Mouse (Mus musculus): ENCODE data around the gene Astn2. TPM values are rescaled to one million over a fixed set of nuclear protein-coding genes. Genes with fewer than 3 reads are reported as not detected.

Astn2 gene
- total and polyA plus RNA-seq, 3 experiments = 0.50 to 0.90 (median 0.78) TPM

GRCm38 (mm10) chr4:65947141-65947649 lies 457.2 kb downstream of the Astn2 start:
- no peak overlapping the region for H3K9ac ChIP-seq (ENCODE audit: low read depth, low read length)
- no peak for DNase-seq
- no peaks in the 10 kb centered on the region for H3K27me3 ChIP-seq (ENCODE audit: control insufficient read depth, insufficient read depth, low read length)
- no peak for TF ChIP-seq EP300 (IDR thresholded peaks at IDR 0.05; ENCODE audit: insufficient read depth, low read depth, low read length)
- no peak for TF ChIP-seq POLR2A (IDR thresholded peaks at IDR 0.05; ENCODE audit: insufficient read depth, low read depth, low read length)
- no peak for TF ChIP-seq CTCF (IDR thresholded peaks at IDR 0.05)
- H3K4me1 ChIP-seq (ENCODE audit: control insufficient read depth, insufficient read depth, low read length) = no peaks in the 10 kb centered on the region
- no peaks in the 10 kb centered on the region for H3K79me2 ChIP-seq (replicated peaks; ENCODE audit: control insufficient read depth, insufficient read depth, low read length)
- 83% methylated on average over 3 of the region's 3 CpGs for WGBS
- intact Hi-C loops (cut with DNase I) = no loop called here
- H3K27ac ChIP-seq = no peak overlapping the region
- H3K4me3 ChIP-seq = no peak overlapping the region
- H3K36me3 ChIP-seq (ENCODE audit: control insufficient read depth, insufficient read depth, low read length) = no peaks in the 10 kb centered on the region

GRCm38 (mm10) chr4:65946021-65946420 lies 458.4 kb downstream of the Astn2 start:
- Histone ChIP-seq H3K27ac (no peak overlapping the region), H3K36me3 (ENCODE audit: control insufficient read depth, insufficient read depth, low read length) (no peaks in the 10 kb centered on the region), H3K4me3 (no peak overlapping the region), H3K9ac (ENCODE audit: low read depth, low read length) (no peak overlapping the region), H3K27me3 (ENCODE audit: control insufficient read depth, insufficient read depth, low read length) (no peaks in the 10 kb centered on the region), H3K79me2 (replicated peaks; ENCODE audit: control insufficient read depth, insufficient read depth, low read length) (no peaks in the 10 kb centered on the region), H3K4me1 (ENCODE audit: control insufficient read depth, insufficient read depth, low read length) (no peaks in the 10 kb centered on the region)
- no peak for DNase-seq
- WGBS = 46% methylated on average over 2 of the region's 2 CpGs
- no peak for TF ChIP-seq EP300 (IDR thresholded peaks at IDR 0.05; ENCODE audit: insufficient read depth, low read depth, low read length)
- TF ChIP-seq CTCF (IDR thresholded peaks at IDR 0.05) = no peak
- TF ChIP-seq POLR2A (IDR thresholded peaks at IDR 0.05; ENCODE audit: insufficient read depth, low read depth, low read length) = no peak
- intact Hi-C loops (cut with DNase I) = no loop called here

DNA sequence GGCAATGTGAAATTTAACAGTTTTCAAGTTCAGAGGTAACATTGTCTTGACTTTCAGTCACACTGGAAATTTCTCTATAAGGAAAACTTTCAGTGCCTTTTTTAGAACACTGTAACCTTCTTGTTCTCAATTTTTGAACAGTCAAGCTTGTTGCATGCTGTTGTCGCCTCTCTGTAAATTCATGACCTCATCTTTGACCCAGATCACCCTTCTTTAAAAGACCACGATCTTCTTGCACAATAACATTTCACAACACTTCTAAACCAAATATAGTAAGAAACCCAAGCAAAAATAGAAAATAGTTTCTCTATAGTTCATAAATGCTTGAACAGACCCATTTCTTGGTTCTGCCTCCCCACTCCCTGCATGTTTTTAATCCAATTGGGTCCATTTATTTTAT lies 473.5 kb downstream of the Astn2 start:
- Histone ChIP-seq H3K27me3 (ENCODE audit: control insufficient read depth, insufficient read depth, low read length) (no peaks in the 10 kb centered on the region), H3K4me3 (no peak overlapping the region), H3K4me1 (ENCODE audit: control insufficient read depth, insufficient read depth, low read length) (no peaks in the 10 kb centered on the region), H3K9ac (ENCODE audit: low read depth, low read length) (no peak overlapping the region), H3K27ac (no peak overlapping the region), H3K79me2 (replicated peaks; ENCODE audit: control insufficient read depth, insufficient read depth, low read length) (no peaks in the 10 kb centered on the region), H3K36me3 (ENCODE audit: control insufficient read depth, insufficient read depth, low read length) (no peaks in the 10 kb centered on the region)
- no peak for DNase-seq
- 60% methylated on average over 2 of the region's 2 CpGs for WGBS
- no peak for TF ChIP-seq POLR2A (IDR thresholded peaks at IDR 0.05; ENCODE audit: insufficient read depth, low read depth, low read length)
- intact Hi-C loops (cut with DNase I) = no loop called here

GRCm38 (mm10) chr4:65920294-65920693 lies 484.1 kb downstream of the Astn2 start:
- H3K36me3 ChIP-seq (ENCODE audit: control insufficient read depth, insufficient read depth, low read length) = no peaks in the 10 kb centered on the region
- TF ChIP-seq EP300 (IDR thresholded peaks at IDR 0.05; ENCODE audit: insufficient read depth, low read depth, low read length) (no peak), CTCF (IDR thresholded peaks at IDR 0.05) (no peak), POLR2A (IDR thresholded peaks at IDR 0.05; ENCODE audit: insufficient read depth, low read depth, low read length) (no peak)
- no peaks in the 10 kb centered on the region for H3K4me1 ChIP-seq (ENCODE audit: control insufficient read depth, insufficient read depth, low read length)
- 50% methylated on average over 1 of the region's 1 CpGs for WGBS
- no peak for DNase-seq
- intact Hi-C loops (cut with DNase I) = no loop called here
- H3K4me3 ChIP-seq = no peak overlapping the region
- H3K27ac ChIP-seq = no peak overlapping the region
- H3K27me3 ChIP-seq (ENCODE audit: control insufficient read depth, insufficient read depth, low read length) = no peaks in the 10 kb centered on the region
- no peak overlapping the region for H3K9ac ChIP-seq (ENCODE audit: low read depth, low read length)
- no peaks in the 10 kb centered on the region for H3K79me2 ChIP-seq (replicated peaks; ENCODE audit: control insufficient read depth, insufficient read depth, low read length)

DNA sequence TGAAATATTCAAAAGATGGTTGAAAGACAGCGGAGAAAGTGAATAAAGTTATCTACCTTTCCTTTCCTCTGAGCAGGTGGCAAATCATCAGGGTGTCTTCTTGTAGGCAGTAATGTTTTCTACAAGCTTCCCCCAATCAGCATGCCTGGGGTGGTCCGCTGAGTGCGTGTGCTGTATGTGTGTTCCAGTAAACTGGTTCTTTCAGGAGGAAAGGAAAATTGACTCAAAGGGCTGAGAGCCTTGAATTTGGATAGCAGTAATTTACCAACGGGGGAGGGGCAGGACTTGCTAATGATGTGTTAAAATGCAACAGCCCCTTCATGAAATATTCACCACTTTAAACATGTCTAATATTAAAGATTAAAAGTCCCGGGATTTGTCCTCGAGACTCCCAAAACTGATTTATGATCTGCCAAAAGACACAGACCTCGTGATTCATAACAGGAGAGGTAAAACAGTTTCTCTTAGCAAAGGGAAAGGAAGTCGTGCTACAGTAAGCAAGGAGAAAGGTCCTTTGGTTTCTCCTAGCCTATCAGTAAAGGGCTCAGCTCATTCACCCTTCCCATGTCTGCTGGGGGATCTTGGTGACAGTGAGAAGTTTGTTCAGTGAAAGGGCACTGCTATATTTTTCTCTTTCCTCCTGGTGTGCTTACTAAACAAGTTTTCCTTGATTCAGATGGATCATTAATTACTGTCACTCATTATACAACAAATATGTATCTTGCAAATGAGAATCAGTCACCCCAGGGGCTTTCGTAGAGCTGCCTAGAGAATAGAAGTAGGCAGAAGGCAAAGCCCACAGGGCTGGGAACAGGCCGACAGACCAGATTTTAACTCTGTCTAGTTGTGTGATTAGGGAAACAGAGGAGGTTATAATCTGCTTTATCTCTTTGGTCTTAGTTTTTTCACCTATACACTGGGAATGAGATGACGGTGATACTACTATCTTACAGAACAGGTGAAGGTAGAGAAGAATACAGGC lies 488.1 kb downstream of the Astn2 start:
- WGBS = 74% methylated on average over 11 of the region's 11 CpGs
- Histone ChIP-seq H3K36me3 (ENCODE audit: control insufficient read depth, insufficient read depth, low read length) (no peaks in the 10 kb centered on the region), H3K79me2 (replicated peaks; ENCODE audit: control insufficient read depth, insufficient read depth, low read length) (no peaks in the 10 kb centered on the region), H3K27me3 (ENCODE audit: control insufficient read depth, insufficient read depth, low read length) (no peaks in the 10 kb centered on the region), H3K4me3 (no peak overlapping the region), H3K27ac (no peak overlapping the region), H3K4me1 (ENCODE audit: control insufficient read depth, insufficient read depth, low read length) (no peaks in the 10 kb centered on the region), H3K9ac (ENCODE audit: low read depth, low read length) (no peak overlapping the region)
- DNase-seq = no peak
- TF ChIP-seq POLR2A (IDR thresholded peaks at IDR 0.05; ENCODE audit: insufficient read depth, low read depth, low read length) (no peak), CTCF (IDR thresholded peaks at IDR 0.05) (no peak)
- intact Hi-C loops (cut with DNase I) = no loop called here

DNA sequence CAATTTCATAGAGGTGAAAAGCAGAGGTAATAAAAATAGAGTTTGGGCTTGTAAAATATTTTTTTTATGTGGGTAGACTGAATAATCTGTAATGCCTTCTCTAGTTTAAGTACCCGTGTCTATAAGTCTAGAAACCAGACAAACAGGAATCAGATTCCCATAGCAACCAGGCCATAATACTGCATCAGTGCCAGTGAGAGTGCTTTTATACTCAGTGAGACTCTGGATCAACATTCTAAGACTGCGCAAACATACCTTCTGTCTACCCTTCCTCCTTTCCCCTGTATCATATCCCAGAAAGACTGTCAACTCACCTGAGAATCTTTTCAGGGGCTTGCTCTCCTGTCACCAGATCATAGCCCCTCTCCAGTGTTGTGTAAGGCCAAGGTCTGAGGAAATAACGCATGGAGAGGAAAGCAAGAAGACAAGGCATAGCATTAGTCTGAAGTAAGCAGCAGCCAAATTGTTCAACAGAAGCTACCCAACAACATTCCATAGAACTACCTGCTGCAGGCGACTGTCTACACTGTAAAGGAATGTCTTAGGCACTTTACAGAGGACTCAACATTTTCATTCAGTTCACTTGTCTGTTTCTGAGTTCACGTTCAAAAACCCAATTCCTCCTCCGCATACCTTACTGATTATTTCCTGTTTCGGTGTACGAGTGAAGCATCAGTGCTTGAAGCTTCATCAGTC lies 492.0 kb downstream of the Astn2 start:
- Histone ChIP-seq H3K4me1 (ENCODE audit: control insufficient read depth, insufficient read depth, low read length) (no peaks in the 10 kb centered on the region), H3K27ac (no peak overlapping the region), H3K4me3 (no peak overlapping the region), H3K27me3 (ENCODE audit: control insufficient read depth, insufficient read depth, low read length) (no peaks in the 10 kb centered on the region), H3K79me2 (replicated peaks; ENCODE audit: control insufficient read depth, insufficient read depth, low read length) (no peaks in the 10 kb centered on the region), H3K36me3 (ENCODE audit: control insufficient read depth, insufficient read depth, low read length) (no peaks in the 10 kb centered on the region), H3K9ac (ENCODE audit: low read depth, low read length) (no peak overlapping the region)
- intact Hi-C loops (cut with DNase I) = no loop called here
- DNase-seq = no peak
- TF ChIP-seq EP300 (IDR thresholded peaks at IDR 0.05; ENCODE audit: insufficient read depth, low read depth, low read length) (no peak), POLR2A (IDR thresholded peaks at IDR 0.05; ENCODE audit: insufficient read depth, low read depth, low read length) (no peak), CTCF (IDR thresholded peaks at IDR 0.05) (no peak)
- WGBS = 77% methylated on average over 8 of the region's 8 CpGs

Measured in heart, adult 2 months (tissue).